Mouse (Mus musculus) gastrocnemius, adult 18-20 months (tissue): ENCODE results near the gene Gm20517. TPM values are rescaled to one million over a fixed set of nuclear protein-coding genes. Genes with fewer than 3 reads are reported as not detected.
A peak's percentile ranks its signal among the peaks of the same experiment; 100 is the strongest.
"Not testable (repeated sequence)": the region's sequence is repeated elsewhere in the genome, so short reads cannot be mapped to it uniquely, and the experiment has no call there.

ENCODE experiments used
- DNase-seq: peaks from one replicate; pipeline ENCODE4 v3.0.0; 2021; ENCODE audit warnings: low spot score
- total RNA-seq, 2 experiments: library from RNA; stranded (reverse); gene quantifications; 2 replicates each; pipeline ENCODE4 v1.2.3; 2021

Gene Gm20517
- total RNA-seq, 2 experiments from 2014 or later: 1.6 to 2.6 TPM

GRCm38 (mm10) chr17:47596162-47596838 is 15.1 kb upstream of the Gm20517 start:
- DNase-seq: no peak

GRCm38 (mm10) chr17:47596839-47597164 is 14.6 kb upstream of the Gm20517 start:
- no peak for DNase-seq

DNA sequence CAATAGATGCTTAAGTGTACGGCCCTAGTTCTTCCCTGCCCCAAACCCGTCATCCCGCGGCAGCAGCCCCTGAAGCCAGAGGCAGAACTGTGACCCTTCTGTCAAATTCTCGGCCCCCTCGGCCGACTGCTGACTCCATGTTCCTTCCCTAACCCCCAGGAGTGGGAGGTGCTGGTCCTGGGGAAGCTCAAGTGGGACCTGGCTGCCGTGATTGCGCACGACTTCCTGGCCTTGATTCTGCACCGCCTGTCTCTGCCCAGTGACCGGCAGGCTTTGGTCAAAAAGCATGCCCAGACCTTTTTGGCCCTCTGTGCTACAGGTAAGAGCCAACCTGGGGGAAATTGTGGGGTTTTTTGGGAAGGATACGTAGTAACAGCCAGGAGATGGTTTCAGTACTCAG is 14.1 kb upstream of the Gm20517 start:
- DNase-seq: no peak

GRCm38 (mm10) chr17:47597838-47598579 is 13.4 kb upstream of the Gm20517 start:
- DNase-seq: no peak

DNA sequence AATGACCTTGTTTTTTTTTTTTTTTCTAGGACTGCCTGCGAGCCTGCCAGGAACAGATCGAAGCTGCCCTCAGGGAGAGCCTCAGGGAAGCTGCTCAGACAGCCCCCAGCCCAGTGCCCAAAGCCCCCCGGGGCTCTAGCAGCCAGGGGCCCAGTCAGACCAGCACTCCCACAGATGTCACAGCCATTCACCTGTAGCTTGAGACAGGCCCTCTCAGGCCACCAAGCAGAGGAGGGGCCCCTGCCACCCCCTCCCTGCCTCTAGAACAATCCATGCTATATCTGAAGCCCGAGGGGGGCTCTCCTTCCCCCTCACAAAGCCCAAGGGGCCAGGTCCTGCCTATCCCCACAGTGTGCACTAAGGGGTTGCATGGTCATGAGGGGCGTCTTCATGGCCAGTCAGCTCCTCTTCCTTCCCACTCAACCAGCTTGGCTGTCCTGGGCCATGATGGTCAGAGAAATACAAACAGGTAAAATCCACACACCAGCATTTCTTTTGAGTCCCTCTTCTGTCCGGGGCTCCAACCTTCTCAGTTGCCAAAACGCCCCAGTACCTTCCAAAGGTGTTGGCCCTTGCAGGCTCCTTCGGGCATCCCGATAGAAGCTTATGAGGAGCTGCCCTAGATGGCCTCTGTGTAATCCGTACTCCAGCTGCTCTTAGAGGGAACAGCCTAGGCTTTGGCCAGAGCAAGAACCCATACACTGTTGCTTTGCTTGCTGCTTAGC is 12.6 kb upstream of the Gm20517 start:
- not testable (repeated sequence) for DNase-seq

GRCm38 (mm10) chr17:47599511-47600297 is 11.7 kb upstream of the Gm20517 start:
- DNase-seq: no peak

DNA sequence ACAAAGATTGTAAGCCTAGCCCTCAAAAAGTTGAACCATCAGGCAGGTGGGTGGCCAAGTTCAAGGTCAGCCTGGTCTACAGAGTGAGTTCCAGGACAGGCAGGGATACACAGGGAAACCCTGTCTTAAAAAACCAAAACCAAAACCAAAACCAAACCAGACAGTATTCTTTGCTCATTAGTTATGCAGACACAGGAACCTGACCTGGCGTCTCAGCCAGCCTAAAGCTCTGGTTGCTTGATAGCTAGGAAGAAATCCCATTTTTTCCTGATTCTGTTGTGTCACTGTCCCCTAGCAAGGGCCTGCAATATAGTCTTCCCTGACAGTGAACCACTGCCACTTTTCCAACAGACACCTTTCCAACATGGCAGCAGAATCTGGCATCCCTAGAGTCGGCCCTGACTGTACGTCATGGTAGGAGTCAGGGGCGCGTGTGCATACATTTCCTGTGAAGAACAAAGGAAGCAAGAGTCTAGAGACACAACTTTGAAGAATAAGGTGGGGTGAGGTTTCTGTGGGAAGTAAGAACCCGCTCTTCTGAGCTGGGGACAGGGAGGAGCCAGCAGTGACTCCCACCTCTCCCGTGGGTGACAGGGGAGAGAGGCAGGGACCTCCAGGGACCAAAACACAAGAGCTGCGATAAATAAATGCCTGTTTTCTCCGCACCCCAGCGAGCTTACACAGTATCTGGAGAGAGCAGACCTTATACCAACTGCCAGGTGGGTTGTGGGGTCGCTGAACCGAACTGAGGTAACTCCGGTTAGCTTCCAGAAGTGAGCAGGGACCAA is 10.6 kb upstream of the Gm20517 start:
- DNase-seq: no peak

DNA sequence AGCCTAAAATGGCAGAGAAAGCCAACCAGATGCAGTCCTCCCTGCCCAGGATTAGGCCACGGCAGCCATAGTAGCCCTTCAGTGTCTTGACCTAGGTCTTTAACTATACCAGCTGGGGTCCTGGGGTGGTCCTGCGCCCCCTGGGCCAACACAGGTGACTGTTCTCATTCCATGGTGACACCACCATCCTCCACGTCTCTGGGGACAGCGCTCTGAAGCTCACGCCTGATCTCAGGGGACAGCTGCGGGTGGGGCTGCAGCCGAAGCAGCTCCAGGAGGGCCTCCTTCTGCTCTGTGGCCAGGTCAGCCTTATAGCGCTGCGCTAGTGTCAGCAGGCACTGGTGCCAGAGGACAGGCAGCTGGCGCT is 10.0 kb upstream of the Gm20517 start:
- no peak for DNase-seq

DNA sequence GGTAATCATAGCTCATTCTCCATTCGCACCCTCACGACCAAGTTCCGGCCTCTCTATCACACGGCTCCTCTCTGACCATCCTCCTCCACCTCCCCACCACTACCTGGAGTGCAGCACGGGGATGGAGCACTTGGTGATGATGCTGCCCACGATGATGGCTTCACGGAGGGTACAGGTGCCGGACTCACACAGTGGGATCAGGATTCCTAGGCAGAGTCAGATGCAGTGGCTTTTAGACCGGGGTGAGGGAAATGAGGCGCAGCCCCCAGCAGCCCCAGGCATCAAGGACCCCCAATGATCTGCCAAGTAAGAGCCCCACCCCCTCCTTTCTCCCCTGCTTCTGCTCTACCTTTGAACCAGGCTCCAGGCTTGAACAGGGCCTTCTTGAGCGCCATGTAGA is 9.1 kb upstream of the Gm20517 start:
- no peak for DNase-seq

GRCm38 (mm10) chr17:47606220-47606619 is 5.2 kb upstream of the Gm20517 start:
- no peak for DNase-seq

DNA sequence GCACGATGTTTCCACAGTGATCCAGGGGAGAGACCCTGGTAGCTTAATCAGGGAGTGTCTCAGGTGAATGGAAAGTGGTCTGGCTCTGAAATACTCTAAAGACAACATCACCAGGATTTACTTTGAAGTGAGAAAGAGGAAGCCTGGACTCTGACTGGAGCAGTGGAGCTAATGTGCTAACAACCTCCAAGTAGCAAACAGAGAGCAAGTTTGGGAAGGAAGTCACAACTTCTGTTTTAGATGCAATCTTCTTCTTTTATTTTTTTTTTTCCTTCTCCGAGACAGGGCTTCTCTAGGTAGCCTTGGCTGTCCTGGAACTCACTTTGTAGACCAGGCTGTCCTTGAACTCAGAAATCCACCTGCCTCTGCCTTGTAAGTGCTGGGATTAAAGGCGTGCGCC is 2.2 kb upstream of the Gm20517 start:
- DNase-seq: no peak

DNA sequence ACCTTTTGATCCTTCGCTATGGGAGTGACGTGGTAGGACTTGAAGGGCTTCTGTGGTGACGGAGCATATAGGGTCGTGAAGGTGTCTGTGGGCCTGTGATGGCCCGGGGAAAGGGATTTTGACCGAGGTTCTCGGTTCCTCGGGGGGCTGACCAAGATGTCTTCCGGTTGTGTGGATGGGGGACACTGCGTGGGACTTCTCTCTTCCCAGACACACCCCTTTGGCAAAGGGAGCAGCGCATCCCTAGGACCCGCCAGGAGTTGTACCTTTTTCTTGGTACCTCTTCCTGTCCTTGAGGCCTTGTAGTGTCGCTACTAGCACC is 233 bp downstream of the Gm20517 start:
- DNase-seq: no peak

GRCm38 (mm10) chr17:47614018-47614417 is 2.6 kb downstream of the Gm20517 start:
- peak; percentile 46 for DNase-seq

DNA sequence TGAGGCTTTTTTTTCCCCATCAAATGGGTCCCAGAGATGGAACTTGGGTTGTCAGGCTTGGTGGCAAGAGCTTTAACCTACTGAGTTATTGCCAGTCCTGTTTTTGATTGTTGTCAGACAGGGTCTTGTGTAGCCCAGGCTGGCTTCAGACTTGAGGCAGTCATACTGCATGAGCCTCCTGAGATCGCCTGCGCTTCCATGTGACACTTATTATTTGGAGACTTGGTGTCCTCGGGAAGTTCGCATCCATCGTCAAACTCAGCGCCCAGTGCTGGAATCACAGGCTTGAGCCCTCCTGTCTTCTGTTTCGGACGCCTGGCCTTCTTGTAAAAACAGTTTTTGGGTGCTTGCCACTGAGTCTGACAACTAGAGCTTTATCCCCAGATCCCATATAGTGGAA is 4.7 kb downstream of the Gm20517 start:
- DNase-seq: no peak

DNA sequence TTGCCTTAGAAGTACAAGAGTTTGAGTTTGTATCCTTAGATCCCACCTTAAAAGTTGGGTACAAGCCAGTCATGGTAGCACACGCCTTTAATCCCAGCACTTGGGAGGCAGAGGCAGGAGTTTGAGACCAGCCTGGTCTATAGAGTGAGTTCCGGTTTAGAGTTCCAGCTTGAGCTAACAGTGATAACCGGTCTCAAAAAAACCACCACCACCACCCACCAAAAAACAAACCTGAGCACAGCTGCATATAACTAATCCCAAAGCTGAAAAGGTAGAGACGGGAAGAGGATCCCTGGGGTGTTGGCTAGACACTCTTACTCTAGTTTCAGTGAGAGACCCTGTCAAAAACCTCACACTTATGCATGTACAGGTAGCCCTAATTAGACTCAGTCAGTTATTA is 5.3 kb downstream of the Gm20517 start:
- no peak for DNase-seq

GRCm38 (mm10) chr17:47617605-47618307 is 6.4 kb downstream of the Gm20517 start:
- DNase-seq: no peak

DNA sequence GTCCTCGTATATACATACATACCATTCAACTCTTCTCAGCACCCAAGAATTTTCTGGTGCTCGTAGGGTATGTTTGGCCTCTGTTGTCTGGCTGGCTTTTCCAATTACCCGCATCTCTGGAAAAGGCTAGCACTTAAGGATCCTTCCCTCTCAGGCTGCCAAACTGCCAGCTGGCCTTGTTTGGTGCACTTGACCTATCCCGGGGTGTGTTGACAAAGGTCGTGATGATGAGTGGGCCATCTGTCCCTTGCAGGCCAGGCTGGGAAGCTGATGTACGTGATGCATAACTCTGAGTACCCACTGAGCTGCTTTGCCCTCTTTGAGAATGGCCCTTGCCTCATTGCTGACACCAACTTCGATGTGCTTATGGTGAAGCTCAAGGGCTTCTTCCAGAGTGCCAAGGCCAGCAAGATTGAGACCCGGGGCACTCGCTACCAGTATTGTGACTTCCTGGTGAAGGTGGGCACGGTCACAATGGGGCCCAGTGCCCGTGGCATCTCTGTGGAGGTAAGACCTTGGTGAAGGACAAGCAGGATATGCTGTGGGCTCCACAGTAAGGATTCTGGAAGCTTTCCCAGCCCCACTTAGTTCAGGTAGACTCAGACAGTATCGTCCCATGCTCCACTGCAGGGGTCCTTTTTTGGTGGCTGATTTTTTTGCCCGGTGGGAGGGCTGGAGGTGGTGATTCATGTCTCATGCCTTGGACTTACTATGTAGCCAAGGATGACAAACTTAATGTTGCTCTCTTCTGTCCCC is 7.3 kb downstream of the Gm20517 start:
- DNase-seq: no peak

- DNase-seq: peak; percentile 32
Measured at GRCm38 (mm10) chr17:47622912-47623554, 11.6 kb downstream of the Gm20517 start.

DNA sequence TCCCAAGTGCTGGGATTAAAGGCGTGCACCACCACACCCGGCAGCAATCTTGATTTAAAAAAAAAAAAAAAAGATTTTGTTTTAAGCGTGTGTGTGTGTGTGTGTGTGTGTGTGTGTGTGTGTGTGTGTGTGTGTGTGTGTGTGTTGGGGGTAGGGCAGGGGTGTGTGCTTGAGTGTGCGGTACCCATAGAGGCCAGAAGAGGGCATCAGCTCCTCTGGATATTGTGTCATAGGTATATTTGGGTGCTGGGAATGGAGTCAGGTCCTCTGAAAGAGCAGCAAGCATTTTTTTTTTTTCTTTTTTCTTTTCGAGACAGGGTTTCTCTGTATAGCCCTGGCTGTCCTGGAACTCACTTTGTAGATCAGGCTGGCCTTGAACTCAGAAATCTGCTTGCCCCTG is 13.2 kb downstream of the Gm20517 start:
- not testable (repeated sequence) for DNase-seq
